Mouse (Mus musculus) kidney, postnatal 0 days (tissue): ENCODE measurements around the gene Arid5b. TPM values are rescaled to one million over a fixed set of nuclear protein-coding genes. Genes with fewer than 3 reads are reported as not detected.

Source experiments
- ATAC-seq: fragments of 200-750 bp; cut with Nextera tagmentation; replicated peaks from 2 replicates; pipeline ENCODE4 v1.8.0; 2017; ENCODE audit warnings: low read depth, moderate number of reproducible peaks, moderate TSS enrichment, moderate library complexity; ENCODE audit not compliant: low FRiP score
- DNase-seq: peaks from one replicate; pipeline ENCODE4 v3.0.0-alpha.2; 2016; ENCODE audit warnings: low spot score
- H3K27ac ChIP-seq: fragments of 300-500 bp; sonication (generic); 2 replicates; pipeline ENCODE4 v1.5.1; 2014; ENCODE audit warnings: mild to moderate bottlenecking
- H3K27me3 ChIP-seq: fragments of 300-500 bp; sonication (generic); 2 replicates; pipeline ENCODE4 v1.6.1; 2014; ENCODE audit warnings: low read length, mixed read lengths; ENCODE audit not compliant: insufficient read depth
- H3K36me3 ChIP-seq: fragments of 300-500 bp; sonication (generic); 2 replicates; pipeline ENCODE4 v1.6.1; 2014; ENCODE audit warnings: low read length, mixed read lengths; ENCODE audit not compliant: insufficient read depth
- H3K4me1 ChIP-seq: fragments of 300-500 bp; sonication (generic); replicated peaks from 2 replicates; pipeline ENCODE4 v1.6.1; 2014; ENCODE audit warnings: antibody characterized with exemption, low read length, mixed read lengths; ENCODE audit not compliant: insufficient read depth
- H3K4me2 ChIP-seq: fragments of 300-500 bp; sonication (generic); 2 replicates; pipeline ENCODE4 v1.6.1; 2014; ENCODE audit warnings: mild to moderate bottlenecking, low read length, moderate library complexity, mixed read lengths
- H3K4me3 ChIP-seq: fragments of 300-500 bp; sonication (generic); replicated peaks from 2 replicates; pipeline ENCODE4 v1.5.1; 2014; ENCODE audit warnings: low read depth, low read length
- H3K9ac ChIP-seq: fragments of 300-500 bp; sonication (generic); 2 replicates; pipeline ENCODE4 v1.6.1; 2014; ENCODE audit warnings: low read depth, low read length
- H3K9me3 ChIP-seq: fragments of 300-500 bp; sonication (generic); replicated peaks from 2 replicates; pipeline ENCODE4 v1.6.1; 2016; ENCODE audit warnings: low read length, inconsistent platforms, mixed read lengths
- CTCF ChIP-seq: IDR thresholded peaks from 2 replicates; pipeline ENCODE4 v1.5.1; 2016; ENCODE audit warnings: antibody characterized with exemption, low read depth, mild to moderate bottlenecking, moderate library complexity
- WGBS: fragments of 180-500 bp; shearing (Covaris S2); extraction: QIAGEN DNeasy Blood & Tissue Kit; methylation state at CpG from one replicate; pipeline ENCODE4 v1.1.7; 2014; 5-methylcytosine and 5-hydroxymethylcytosine counted together
- polyA plus RNA-seq: library from polyadenylated mRNA; unstranded; fragments of >200 nt; fragmentation: Nextera tagmentation; extraction: Ambion mirVana; gene quantifications from 2 replicates; pipeline ENCODE4 v1.2.1, GENCODE M21; 2015

The Arid5b gene
- polyA plus RNA-seq, 1 experiment from 2014 or later = 30.3 TPM

- ATAC-seq (no peak), DNase-seq (no peak)
- H3K27me3 ChIP-seq = no peaks in the 10 kb centered on the region
- H3K9me3 ChIP-seq = no peaks in the 10 kb centered on the region
- peak overlapping the region; percentile 28; the same call in 1 of the 2 replicates for H3K4me2 ChIP-seq
- WGBS = 45% methylated on average over 6 of the region's 6 CpGs
- no peak for TF ChIP-seq CTCF
- no peak overlapping the region for H3K9ac ChIP-seq
- no peak overlapping the region for H3K4me3 ChIP-seq
- peaks cover 12% of the 10 kb centered on the region; the same call in 1 of the 2 replicates for H3K4me1 ChIP-seq
- H3K36me3 ChIP-seq = no peaks in the 10 kb centered on the region
- H3K27ac ChIP-seq = peak overlapping the region; percentile 78
Observed at GRCm38 (mm10) chr10:68249355-68249782, 29.2 kb downstream of the Arid5b start.

DNA sequence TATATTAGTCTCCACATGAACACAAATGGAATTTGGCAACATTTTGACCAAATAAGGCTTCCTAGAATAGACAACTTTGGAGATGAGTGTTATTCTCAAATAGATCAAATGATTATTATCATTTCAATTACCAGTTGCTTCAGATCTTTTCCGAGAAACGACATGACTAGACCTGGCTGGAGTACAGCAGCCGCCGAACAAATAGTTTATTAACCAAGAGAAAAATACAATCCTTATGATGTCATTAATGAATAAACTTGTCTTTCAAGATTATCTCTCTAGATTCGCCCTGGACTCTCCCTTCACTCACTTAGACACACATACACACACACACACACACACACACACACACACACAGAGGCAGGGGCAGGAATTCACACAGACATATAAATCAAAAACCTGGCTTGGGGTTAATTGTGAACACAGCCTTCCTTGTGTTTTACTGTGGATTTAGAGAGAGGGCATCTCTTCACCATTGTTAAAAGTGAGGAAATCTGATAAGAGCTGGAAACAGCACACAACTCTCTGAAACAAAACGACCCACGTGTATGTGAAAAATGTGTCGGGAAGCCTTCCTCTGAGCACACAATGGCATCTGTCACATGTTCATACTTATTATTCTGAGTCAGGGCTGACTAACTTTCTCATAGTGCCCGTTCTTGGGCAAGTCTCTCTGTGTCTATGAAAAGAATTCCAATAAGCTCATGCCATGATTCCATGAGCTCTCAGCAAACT, 30.1 kb downstream of the Arid5b start:
- DNase-seq = peak; percentile 61
- no peaks in the 10 kb centered on the region for H3K9me3 ChIP-seq
- no peaks in the 10 kb centered on the region for H3K36me3 ChIP-seq
- no peak overlapping the region for H3K9ac ChIP-seq
- no peak overlapping the region for H3K4me3 ChIP-seq
- no peak for TF ChIP-seq CTCF
- H3K4me2 ChIP-seq = peak overlapping the region; percentile 28; the same call in 1 of the 2 replicates
- ATAC-seq = peak; percentile 52; the same call in 1 of the 2 replicates
- peak overlapping the region; percentile 78 for H3K27ac ChIP-seq
- WGBS = 17% methylated on average over 9 of the region's 9 CpGs
- peaks cover 5% of the 10 kb centered on the region; the same call in 1 of the 2 replicates for H3K4me1 ChIP-seq
- H3K27me3 ChIP-seq = no peaks in the 10 kb centered on the region

GRCm38 (mm10) chr10:68247490-68248280, 30.9 kb downstream of the Arid5b start:
- H3K27ac ChIP-seq = peak overlapping the region; percentile 78
- H3K4me1 ChIP-seq = peaks cover 5% of the 10 kb centered on the region; the same call in 1 of the 2 replicates
- no peak overlapping the region for H3K4me3 ChIP-seq
- WGBS = 61% methylated on average over 4 of the region's 4 CpGs
- H3K9ac ChIP-seq = no peak overlapping the region
- DNase-seq (no peak), ATAC-seq (no peak)
- no peak for TF ChIP-seq CTCF
- no peaks in the 10 kb centered on the region for H3K27me3 ChIP-seq
- H3K36me3 ChIP-seq = peaks cover 4% of the 10 kb centered on the region; the same call in 1 of the 2 replicates
- H3K4me2 ChIP-seq = no peak overlapping the region
- no peaks in the 10 kb centered on the region for H3K9me3 ChIP-seq

GRCm38 (mm10) chr10:68246603-68247247, 31.8 kb downstream of the Arid5b start:
- TF ChIP-seq CTCF = no peak
- Histone ChIP-seq H3K4me3 (no peak overlapping the region), H3K4me1 (peaks cover 5% of the 10 kb centered on the region; the same call in 1 of the 2 replicates), H3K36me3 (peaks cover 11% of the 10 kb centered on the region; the same call in 1 of the 2 replicates), H3K27ac (peak overlapping the region; percentile 21; the same call in 1 of the 2 replicates), H3K9me3 (no peaks in the 10 kb centered on the region), H3K27me3 (no peaks in the 10 kb centered on the region), H3K4me2 (no peak overlapping the region), H3K9ac (no peak overlapping the region)
- WGBS = 27% methylated on average over 7 of the region's 7 CpGs
- ATAC-seq (no peak), DNase-seq (no peak)

GRCm38 (mm10) chr10:68240804-68241485, 37.6 kb downstream of the Arid5b start:
- no peak for TF ChIP-seq CTCF
- H3K4me2 ChIP-seq = no peak overlapping the region
- ATAC-seq (no peak), DNase-seq (no peak)
- H3K4me3 ChIP-seq = no peak overlapping the region
- H3K36me3 ChIP-seq = peaks cover 13% of the 10 kb centered on the region; the same call in 1 of the 2 replicates
- H3K27me3 ChIP-seq = no peaks in the 10 kb centered on the region
- peak overlapping the region; percentile 73 for H3K27ac ChIP-seq
- 65% methylated on average over 13 of the region's 13 CpGs for WGBS
- no peak overlapping the region for H3K9ac ChIP-seq
- H3K9me3 ChIP-seq = no peaks in the 10 kb centered on the region
- peaks cover 15% of the 10 kb centered on the region; the same call in 1 of the 2 replicates for H3K4me1 ChIP-seq
